Mouse (Mus musculus) spleen, adult 2 months (tissue): Measurements from ENCODE around the gene Atmin. TPM values are rescaled to one million over a fixed set of nuclear protein-coding genes. Genes with fewer than 3 reads are reported as not detected.

Source experiments
- DNase-seq, 2 experiments: peaks; one replicate each; pipeline versions ENCODE4 v3.0.0 to v3.0.0-alpha.2; 2012 to 2021; ENCODE audit warnings: low spot score in 2 of 2, low read depth in 1 of 2
- H3K27ac ChIP-seq: fragments of 200-500 bp; 2 replicates; pipeline ENCODE4 v1.5.1; 2012; ENCODE audit warnings: low read length, inconsistent platforms; ENCODE audit not compliant: insufficient read depth
- H3K27me3 ChIP-seq: fragments of 200-500 bp; 2 replicates; pipeline ENCODE4 v1.6.1; 2012; ENCODE audit warnings: mild to moderate bottlenecking, moderate library complexity, low read length, inconsistent platforms; ENCODE audit not compliant: control insufficient read depth, insufficient read depth
- H3K36me3 ChIP-seq: fragments of 200-500 bp; 2 replicates; pipeline ENCODE4 v1.6.1; 2012; ENCODE audit warnings: mild to moderate bottlenecking, low read length, inconsistent platforms; ENCODE audit not compliant: control insufficient read depth, insufficient read depth
- H3K4me1 ChIP-seq: fragments of 200-500 bp; 2 replicates; pipeline ENCODE4 v1.6.1; 2011; ENCODE audit warnings: inconsistent platforms; ENCODE audit not compliant: control insufficient read depth, insufficient read depth, insufficient read length
- H3K4me3 ChIP-seq: fragments of 200-500 bp; 2 replicates; pipeline ENCODE4 v1.5.1; 2011; ENCODE audit warnings: mild to moderate bottlenecking, inconsistent platforms; ENCODE audit not compliant: insufficient read depth, insufficient read length; ENCODE audit errors: extremely low read depth
- CTCF ChIP-seq: fragments of 200-500 bp; IDR thresholded peaks from 2 replicates; pipeline ENCODE4 v1.5.1; 2011; ENCODE audit warnings: mild to moderate bottlenecking, inconsistent platforms; ENCODE audit not compliant: insufficient read depth, insufficient read length, insufficient replicate concordance; ENCODE audit errors: extremely low read depth
- POLR2A ChIP-seq: fragments of 200-500 bp; IDR thresholded peaks from 2 replicates; pipeline ENCODE4 v1.6.1; 2011; ENCODE audit warnings: low read depth, low read length, inconsistent platforms
- WGBS: fragments of 180-500 bp; shearing (Covaris S2); methylation state at CpG from one replicate; pipeline ENCODE4 v1.1.7; 2018; 5-methylcytosine and 5-hydroxymethylcytosine counted together
- polyA plus RNA-seq: library from polyadenylated mRNA; depleted of rRNA; stranded (reverse); fragments of >200 nt; gene quantifications from 2 replicates; pipeline ENCODE4 v1.2.3, GENCODE M21; 2012

Gene Atmin
- polyA plus RNA-seq, 1 experiment = 10.2 TPM

- Histone ChIP-seq H3K27me3 (no peaks in the 10 kb centered on the region), H3K36me3 (no peaks in the 10 kb centered on the region), H3K27ac (no peak overlapping the region), H3K4me3 (no peak overlapping the region), H3K4me1 (peaks cover 20% of the 10 kb centered on the region)
- DNase-seq = no peak
- TF ChIP-seq CTCF (no peak), POLR2A (no peak)
- WGBS = 64% methylated on average over 7 of the region's 7 CpGs
Observed at GRCm38 (mm10) chr8:116947589-116947988, 4.4 kb downstream of the Atmin start.

- WGBS = 80% methylated on average over 5 of the region's 5 CpGs
- no peak for DNase-seq
- TF ChIP-seq CTCF (no peak), POLR2A (no peak)
- H3K27me3 ChIP-seq = no peaks in the 10 kb centered on the region
- no peak overlapping the region for H3K4me3 ChIP-seq
- H3K4me1 ChIP-seq = peaks cover 10% of the 10 kb centered on the region; the same call in 1 of the 2 replicates
- peaks cover 13% of the 10 kb centered on the region for H3K36me3 ChIP-seq
- no peak overlapping the region for H3K27ac ChIP-seq
Observed at GRCm38 (mm10) chr8:116951369-116951768, 8.2 kb downstream of the Atmin start.

GRCm38 (mm10) chr8:116951778-116952177 lies 8.6 kb downstream of the Atmin start:
- H3K36me3 ChIP-seq = peaks cover 18% of the 10 kb centered on the region
- no peak overlapping the region for H3K4me3 ChIP-seq
- 90% methylated on average over 2 of the region's 2 CpGs for WGBS
- no peak for DNase-seq
- no peaks in the 10 kb centered on the region for H3K27me3 ChIP-seq
- no peak overlapping the region for H3K27ac ChIP-seq
- H3K4me1 ChIP-seq = peaks cover 6% of the 10 kb centered on the region; the same call in 1 of the 2 replicates
- TF ChIP-seq POLR2A (no peak), CTCF (no peak)

- TF ChIP-seq POLR2A = no peak
- no peak for TF ChIP-seq CTCF
- H3K36me3 ChIP-seq = peaks cover 24% of the 10 kb centered on the region
- no peak for DNase-seq
- H3K27ac ChIP-seq = no peak overlapping the region
- no peak overlapping the region for H3K4me3 ChIP-seq
- H3K4me1 ChIP-seq = peaks cover 4% of the 10 kb centered on the region; the same call in 1 of the 2 replicates
- WGBS = 50% methylated on average over 8 of the region's 8 CpGs
- H3K27me3 ChIP-seq = no peaks in the 10 kb centered on the region
Observed at GRCm38 (mm10) chr8:116952428-116952827, 9.2 kb downstream of the Atmin start.

GRCm38 (mm10) chr8:116954415-116954814 lies 11.2 kb downstream of the Atmin start:
- Histone ChIP-seq H3K36me3 (peaks cover 27% of the 10 kb centered on the region), H3K4me1 (no peaks in the 10 kb centered on the region), H3K27me3 (no peaks in the 10 kb centered on the region), H3K4me3 (no peak overlapping the region), H3K27ac (no peak overlapping the region)
- 95% methylated on average over 9 of the region's 9 CpGs for WGBS
- DNase-seq = no peak
- TF ChIP-seq CTCF (no peak), POLR2A (no peak)

- H3K4me3 ChIP-seq = no peak overlapping the region
- no peaks in the 10 kb centered on the region for H3K36me3 ChIP-seq
- no peak for TF ChIP-seq POLR2A
- no peak for TF ChIP-seq CTCF
- 88% methylated on average over 6 of the region's 6 CpGs for WGBS
- H3K27ac ChIP-seq = no peak overlapping the region
- no peaks in the 10 kb centered on the region for H3K4me1 ChIP-seq
- H3K27me3 ChIP-seq = no peaks in the 10 kb centered on the region
- DNase-seq = no peak
Observed at GRCm38 (mm10) chr8:116969531-116969930, 26.3 kb downstream of the Atmin start.

- no peak for DNase-seq
- Histone ChIP-seq H3K27me3 (no peaks in the 10 kb centered on the region), H3K27ac (no peak overlapping the region), H3K4me1 (peaks cover 7% of the 10 kb centered on the region; the same call in 1 of the 2 replicates), H3K4me3 (no peak overlapping the region), H3K36me3 (no peaks in the 10 kb centered on the region)
- 33% methylated on average over 5 of the region's 5 CpGs for WGBS
- TF ChIP-seq CTCF (no peak), POLR2A (no peak)
Observed at GRCm38 (mm10) chr8:116975066-116975465, 31.9 kb downstream of the Atmin start.
